Mouse (Mus musculus) cortical plate, adult 2 months (tissue): Measurements from ENCODE around the gene Casz1.

Experiments used
- CTCF ChIP-seq: fragments of 200-500 bp; IDR thresholded peaks from 2 replicates; pipeline ENCODE4 v1.5.1; 2011; ENCODE audit warnings: mild to moderate bottlenecking, control low read depth, low read length; ENCODE audit not compliant: insufficient read depth; ENCODE audit errors: extremely low read depth
- POLR2A ChIP-seq: fragments of 200-500 bp; IDR thresholded peaks from 2 replicates; pipeline ENCODE4 v1.6.1; 2011; ENCODE audit warnings: mild to moderate bottlenecking, low read length, control low read depth; ENCODE audit not compliant: insufficient read depth; ENCODE audit errors: extremely low read depth

GRCm38 (mm10) chr4:148813247-148813646, 9.0 kb downstream of the Casz1 start:
- TF ChIP-seq POLR2A: no peak
- no peak for TF ChIP-seq CTCF
